Comparison of ENCODE assay signal across 8 mouse cellular contexts in genomic region chr7:62462229-62463006, GRCm38 (mm10). TPM values are rescaled to one million over a fixed set of nuclear protein-coding genes. Genes with fewer than 3 reads are reported as not detected.
A peak's percentile ranks its signal among the peaks of the same experiment; 100 is the strongest.
DNase-seq lines count a peak whose midpoint lies in the region; ATAC-seq lines count a peak whose summit lies in the region.

No protein-coding gene starts in this region.

- H3K27me3 ChIP-seq in forebrain, embryonic 16.5 days (replicated peaks; ENCODE audit: control insufficient read depth, insufficient read depth, low read length), result no peaks in the 10 kb centered on the region
- no peaks in the 10 kb centered on the region for H3K27me3 ChIP-seq in limb, embryonic 11.5 days (ENCODE audit: control insufficient read depth, insufficient read depth, low read length)
- no peaks in the 10 kb centered on the region for H3K27me3 ChIP-seq in neural tube, embryonic 12.5 days (replicated peaks)

- peak; percentile 6 for DNase-seq in right cerebral cortex, postnatal 4 days
- no peak for DNase-seq in right cerebral cortex, adult 2 months (ENCODE audit: low spot score in 2 of 2)
- peak; percentile 68 for DNase-seq in limb, embryonic 11.5 days (ENCODE audit: low spot score)
- no peak for DNase-seq in right cerebral cortex, postnatal 36 days (ENCODE audit: low spot score in 2 of 2)
- no peak for DNase-seq in layer of hippocampus, adult 9-10 months (ENCODE audit: low spot score)

- ATAC-seq in forebrain, embryonic 16.5 days, result peak; percentile 66
- ATAC-seq in limb, embryonic 11.5 days (ENCODE audit: insufficient number of reproducible peaks, low FRiP score, low TSS enrichment, low read depth), result peak; percentile 80
- ATAC-seq in neural tube, embryonic 12.5 days (ENCODE audit: low FRiP score, low read depth), result peak; percentile 83
- no peak for ATAC-seq in monocyte, adult 5-6 weeks (replicated peaks; ENCODE audit: insufficient number of reproducible peaks, low FRiP score, low TSS enrichment, poor library complexity, severe bottlenecking)

- WGBS in forebrain, embryonic 16.5 days, result 35% methylated on average over 13 of the region's 13 CpGs
- WGBS in limb, embryonic 11.5 days, result 27% methylated on average over 13 of the region's 13 CpGs
- WGBS in neural tube, embryonic 12.5 days, result 25% methylated on average over 13 of the region's 13 CpGs

- H3K9me3 ChIP-seq in forebrain, embryonic 16.5 days (ENCODE audit: control insufficient read depth, low read length), result peaks cover 5% of the 10 kb centered on the region
- peaks cover 2% of the 10 kb centered on the region; the same call in 1 of the 2 replicates for H3K9me3 ChIP-seq in limb, embryonic 11.5 days (ENCODE audit: control insufficient read depth, low read length)
- H3K9me3 ChIP-seq in neural tube, embryonic 12.5 days, result 0 out of 2 replicates have a peak, but pooled peaks cover 17% of the 10 kb centered on the region

- H3K36me3 ChIP-seq in forebrain, embryonic 16.5 days (ENCODE audit: control insufficient read depth, insufficient read depth), result no peaks in the 10 kb centered on the region
- no peaks in the 10 kb centered on the region for H3K36me3 ChIP-seq in limb, embryonic 11.5 days (ENCODE audit: control insufficient read depth, insufficient read depth, low read length)
- no peaks in the 10 kb centered on the region for H3K36me3 ChIP-seq in neural tube, embryonic 12.5 days

- H3K9ac ChIP-seq in forebrain, embryonic 16.5 days (replicated peaks; ENCODE audit: low read depth, low read length), result peak overlapping the region; percentile 46
- H3K9ac ChIP-seq in limb, embryonic 11.5 days (ENCODE audit: low read length), result peak overlapping the region; percentile 88
- peak overlapping the region; percentile 44 for H3K9ac ChIP-seq in neural tube, embryonic 12.5 days

- H3K4me2 ChIP-seq in forebrain, embryonic 16.5 days (ENCODE audit: low read length), result peak overlapping the region; percentile 69
- peak overlapping the region; percentile 46 for H3K4me2 ChIP-seq in limb, embryonic 11.5 days (ENCODE audit: low read depth, severe bottlenecking)
- H3K4me2 ChIP-seq in neural tube, embryonic 12.5 days (replicated peaks), result peak overlapping the region; percentile 60

- 0 out of 2 replicates have a peak, but pooled peaks cover 5% of the 10 kb centered on the region for H3K4me1 ChIP-seq in forebrain, embryonic 16.5 days (replicated peaks; ENCODE audit: control insufficient read depth, insufficient read depth, low read length)
- no peaks in the 10 kb centered on the region for H3K4me1 ChIP-seq in limb, embryonic 11.5 days (ENCODE audit: control insufficient read depth, insufficient read depth, low read length)
- no peaks in the 10 kb centered on the region; the same call in 1 of the 2 replicates for H3K4me1 ChIP-seq in neural tube, embryonic 12.5 days

- H3K4me3 ChIP-seq in forebrain, embryonic 16.5 days (replicated peaks; ENCODE audit: low read length), result peak overlapping the region; percentile 57
- peak overlapping the region; percentile 55 for H3K4me3 ChIP-seq in limb, embryonic 11.5 days (ENCODE audit: low read depth, low read length)
- H3K4me3 ChIP-seq in neural tube, embryonic 12.5 days, result peak overlapping the region; percentile 70

- peak overlapping the region; percentile 44 for H3K27ac ChIP-seq in forebrain, embryonic 16.5 days (ENCODE audit: low read length)
- peak overlapping the region; percentile 38 for H3K27ac ChIP-seq in limb, embryonic 11.5 days (replicated peaks; ENCODE audit: low read depth, low read length)
- peak overlapping the region; percentile 64 for H3K27ac ChIP-seq in neural tube, embryonic 12.5 days

RNA-seq across cellular contexts. Expression of gene Peg12, which starts 1.9 kb away (rescaled TPM):
- 16.2 and 16.7 TPM in 2 replicates for polyA plus RNA-seq in forebrain, embryonic 16.5 days (2015; fragmentation: Nextera tagmentation; extraction: Ambion mirVana)
- polyA plus RNA-seq in limb, embryonic 11.5 days (2014; fragmentation: Nextera tagmentation; extraction: Ambion mirVana), result 53.6 and 54.6 TPM in 2 replicates
- 47.2 and 52.7 TPM in 2 replicates for polyA plus RNA-seq in neural tube, embryonic 12.5 days (2016; fragmentation: Nextera tagmentation; extraction: Ambion mirVana)
- 0.48 to 0.68 TPM (median 0.53 TPM) in 3 replicates for total RNA-seq in monocyte, adult 5-6 weeks (2017)

RNA-seq across cellular contexts. Expression of gene Mkrn3, which starts 42.5 kb away (rescaled TPM):
- polyA plus RNA-seq in forebrain, embryonic 16.5 days (2015; fragmentation: Nextera tagmentation; extraction: Ambion mirVana), result 23.4 and 26.4 TPM in 2 replicates
- 6.6 and 7.8 TPM in 2 replicates for polyA plus RNA-seq in limb, embryonic 11.5 days (2014; fragmentation: Nextera tagmentation; extraction: Ambion mirVana)
- polyA plus RNA-seq in neural tube, embryonic 12.5 days (2016; fragmentation: Nextera tagmentation; extraction: Ambion mirVana), result 17.2 and 17.6 TPM in 2 replicates
- total RNA-seq in monocyte, adult 5-6 weeks (2017), result 0.39 TPM in 1 of 3 replicates, not detected in the others

Comparison
In these comparisons a context has a peak if more than half of its experiments do, and no peak if none do; other contexts are left out.
1. DNase-seq: peak in right cerebral cortex, postnatal 4 days (single experiment) and limb, embryonic 11.5 days (single experiment); none in right cerebral cortex, adult 2 months (0 of 2), right cerebral cortex, postnatal 36 days (0 of 2) and layer of hippocampus, adult 9-10 months (single experiment).
2. Peak in every context shown above with its lines, with median percentiles within 50 percentile points of each other: H3K27ac ChIP-seq, H3K4me2 ChIP-seq, H3K4me3 ChIP-seq and H3K9ac ChIP-seq.